Mouse (Mus musculus): ENCODE measurements around the gene Clnk.

DNA sequence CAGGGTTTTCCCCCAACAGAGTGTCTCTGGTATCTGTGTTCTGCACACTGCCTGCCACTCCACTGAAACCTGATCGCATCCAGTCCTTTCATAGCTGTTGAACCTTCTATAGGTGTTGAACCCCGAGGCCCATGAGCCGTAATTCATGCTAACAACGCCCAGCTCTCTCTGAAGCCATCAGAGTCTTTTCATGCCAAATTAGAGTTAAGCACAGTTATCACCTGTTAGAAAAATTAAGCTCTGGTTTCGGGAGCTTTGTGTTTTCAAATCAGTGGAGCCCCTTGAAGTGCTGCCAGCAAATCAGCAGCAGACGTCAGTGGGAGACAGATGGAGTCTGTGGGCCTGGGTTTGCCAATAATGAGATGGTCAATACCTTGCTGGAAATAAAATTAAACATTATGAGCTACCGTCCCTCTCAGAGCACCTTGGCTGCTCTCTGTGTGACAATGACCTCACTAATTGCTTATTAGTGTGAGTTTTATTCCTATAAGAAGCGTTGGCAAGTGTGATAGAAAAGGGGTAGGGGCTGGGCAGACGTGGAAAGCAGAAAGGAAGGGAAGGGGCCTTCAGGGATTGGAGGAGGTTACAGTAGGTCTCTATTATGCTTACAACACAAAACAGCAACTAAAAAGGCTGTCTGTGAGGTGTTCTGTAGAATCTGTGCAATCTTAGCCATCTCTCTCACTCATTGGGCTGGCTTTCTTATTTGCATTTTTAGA, 63.1 kb downstream of the Clnk start:
- no peak for TF ChIP-seq ZNF384 (IDR thresholded peaks at IDR 0.05; ENCODE audit: low read depth, low read length)
- TF ChIP-seq ZC3H11A (IDR thresholded peaks at IDR 0.05; ENCODE audit: borderline replicate concordance, low read depth, low read length) = no peak
- no peak for TF ChIP-seq CHD2 (IDR thresholded peaks at IDR 0.05; ENCODE audit: low read depth, low read length)
- no peak for TF ChIP-seq MAFK (IDR thresholded peaks at IDR 0.05; ENCODE audit: insufficient read depth, low read depth, low read length)

Measured in ES-E14 (cell line).